Mouse (Mus musculus): ENCODE data around the gene Vps54. TPM values are rescaled to one million over a fixed set of nuclear protein-coding genes. Genes with fewer than 3 reads are reported as not detected.
"Not testable (repeated sequence)": the region's sequence is repeated elsewhere in the genome, so short reads cannot be mapped to it uniquely, and the experiment has no call there.

Vps54 gene
- total RNA-seq (2015) (31.4 TPM in 2 replicates), total RNA-seq (2017) (36.8 and 59.3 TPM in 2 replicates)

DNA sequence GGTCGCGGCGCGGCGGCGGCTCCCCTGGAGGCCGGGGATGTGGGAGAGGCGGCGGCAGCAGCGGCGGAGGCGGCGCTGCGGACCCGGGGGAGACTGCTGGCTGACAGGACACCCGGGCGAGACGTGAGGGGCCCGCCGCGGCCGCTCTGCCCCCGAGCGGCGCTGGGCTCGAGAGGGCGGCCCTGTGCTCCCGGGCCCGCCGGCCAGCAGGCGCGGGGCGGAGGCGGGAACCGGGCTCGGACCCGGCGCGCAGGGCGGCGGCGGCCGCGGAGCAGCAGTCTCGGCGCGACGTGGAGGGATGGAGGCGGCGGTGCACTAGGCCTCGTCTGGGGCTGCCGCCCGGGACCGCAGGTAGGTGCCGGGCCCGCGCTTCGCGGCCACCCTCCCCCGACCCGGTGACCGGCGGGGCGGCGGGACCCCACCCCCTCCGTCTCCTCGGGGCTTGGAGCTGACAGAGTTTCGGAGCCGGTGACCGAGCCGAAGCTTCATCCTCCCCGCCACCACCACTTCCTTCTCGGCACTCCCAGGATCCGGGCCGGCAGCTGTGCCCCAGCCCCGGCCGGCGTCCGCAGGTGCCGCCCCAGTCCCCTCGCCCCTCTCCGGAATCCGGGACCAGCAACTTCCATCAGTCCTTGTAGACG, at the start of gene Vps54:
Gene Vps54, plus strand, starts transcription at position 261 of the 641 bp plus-strand sequence.
- peak; percentile 47 for ATAC-seq (replicated peaks; ENCODE audit: poor library complexity)

DNA sequence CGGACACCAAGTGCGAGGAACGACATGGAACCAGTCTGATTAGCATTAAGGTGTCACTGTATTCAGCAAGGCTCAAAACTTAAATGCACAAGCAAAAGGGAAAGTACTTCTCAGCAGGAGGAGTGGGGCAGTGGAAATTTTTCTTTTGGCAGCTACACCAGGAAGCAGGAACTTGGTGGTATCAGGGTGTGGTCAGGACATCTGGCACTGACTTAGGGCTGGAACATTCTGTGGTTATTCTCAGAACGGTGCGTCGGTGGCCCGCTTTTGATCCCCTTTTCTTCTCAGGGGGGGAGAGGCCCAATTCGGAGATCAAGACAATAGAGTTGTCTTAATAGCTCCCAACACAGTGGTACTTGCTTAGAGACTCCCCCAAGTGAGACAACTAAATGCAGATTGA, 47.3 kb upstream of the Vps54 start:
- not testable (repeated sequence) for ATAC-seq (replicated peaks; ENCODE audit: poor library complexity)

DNA sequence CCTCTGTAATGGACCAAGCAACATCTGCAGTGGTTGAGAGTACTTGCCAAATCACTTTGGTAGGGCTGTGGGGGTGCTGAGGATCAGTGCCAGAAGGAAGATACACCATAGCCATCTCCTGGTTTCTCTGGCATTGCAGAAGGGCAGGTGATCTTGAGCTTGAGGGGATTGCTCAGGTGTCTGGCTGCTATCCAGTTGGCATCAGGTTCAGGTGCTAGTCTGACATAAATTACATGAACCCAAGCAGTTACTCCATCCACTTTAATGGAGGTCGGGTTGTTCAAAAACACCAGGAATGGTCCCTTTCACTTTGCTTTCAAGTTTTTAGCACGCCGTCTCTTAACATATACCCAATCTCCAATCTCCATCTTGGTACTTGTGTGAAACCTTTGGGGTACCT, 44.2 kb upstream of the Vps54 start:
- no peak for ATAC-seq (replicated peaks; ENCODE audit: poor library complexity)

DNA sequence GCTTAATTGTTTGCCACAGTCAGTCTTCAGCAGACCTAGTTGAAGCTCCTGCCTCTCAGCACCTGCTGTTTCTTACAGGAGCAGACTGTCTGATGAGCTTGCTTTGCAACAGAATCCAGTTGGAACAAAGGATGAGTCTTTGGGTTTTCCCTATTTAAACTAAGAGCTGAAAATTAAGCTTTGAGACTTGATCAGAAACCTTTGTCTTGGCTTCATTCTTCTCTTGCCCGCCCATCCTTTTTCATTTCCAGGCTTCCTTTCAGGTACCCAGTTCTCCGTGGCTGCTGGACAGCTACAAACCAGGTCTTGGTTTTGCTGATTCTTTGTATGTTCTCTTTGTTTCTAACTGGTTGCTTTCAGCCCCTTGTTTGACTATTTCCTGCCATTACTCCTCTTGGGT, 30.0 kb upstream of the Vps54 start:
- no peak for ATAC-seq (replicated peaks; ENCODE audit: poor library complexity)

DNA sequence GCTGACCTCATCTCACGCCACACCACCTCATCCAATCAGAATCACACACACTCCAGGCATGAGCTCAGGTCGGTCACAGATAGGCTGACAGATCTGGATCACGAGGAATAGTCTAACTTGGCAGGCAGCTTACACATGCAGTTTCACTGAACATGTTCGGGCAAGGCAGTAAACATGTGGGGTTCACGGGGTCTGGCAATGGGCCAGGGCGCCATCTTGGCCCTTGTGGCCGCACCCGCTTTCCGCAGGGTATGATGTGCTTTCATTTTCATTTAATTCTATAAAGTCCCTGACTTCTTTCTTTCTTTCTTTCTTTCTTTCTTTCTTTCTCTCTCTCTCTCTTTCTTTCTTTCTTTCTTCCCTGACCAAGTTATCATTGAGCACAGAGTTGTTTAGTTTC, 29.4 kb upstream of the Vps54 start:
- not testable (repeated sequence) for ATAC-seq (replicated peaks; ENCODE audit: poor library complexity)

DNA sequence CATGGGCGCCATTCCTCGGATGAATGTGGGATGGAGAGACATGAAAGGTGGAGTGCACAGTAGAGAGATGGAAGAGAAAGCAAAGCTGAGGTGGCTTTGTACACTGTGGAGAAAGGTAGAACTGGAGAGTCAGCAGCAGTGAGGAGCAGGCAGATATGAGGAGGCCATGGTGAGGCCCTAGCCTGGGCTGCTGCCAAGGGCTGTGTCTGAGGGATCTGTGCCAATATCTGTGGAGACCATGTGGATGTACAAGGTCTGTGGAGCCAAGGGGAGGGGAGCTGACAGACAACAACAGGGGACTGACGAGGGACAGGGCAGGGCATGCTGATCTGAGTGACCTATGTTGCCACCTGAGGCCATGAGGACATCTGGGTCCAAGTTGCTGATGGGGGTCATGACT, 21.7 kb upstream of the Vps54 start:
- ATAC-seq (replicated peaks; ENCODE audit: poor library complexity), result peak; percentile 85

DNA sequence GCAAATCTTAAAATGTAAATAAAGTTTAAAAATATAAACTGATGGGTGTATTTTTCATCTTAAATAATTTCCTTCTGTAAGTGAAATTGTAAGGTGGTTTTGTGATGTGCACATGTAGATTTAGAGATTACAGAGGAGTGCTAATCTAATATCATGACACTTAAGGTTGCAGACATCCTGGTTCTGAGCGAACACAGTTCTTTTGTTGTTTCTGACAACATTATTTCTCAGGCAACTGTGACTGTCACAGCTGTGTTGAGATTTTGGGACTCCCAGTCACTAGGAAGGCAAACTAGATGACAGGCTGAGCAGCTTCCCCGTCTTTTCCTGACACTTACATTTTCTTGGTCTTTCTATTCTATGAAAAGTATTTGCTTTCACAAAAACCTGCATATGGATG, 19.8 kb upstream of the Vps54 start:
- no peak for ATAC-seq (replicated peaks; ENCODE audit: poor library complexity)

DNA sequence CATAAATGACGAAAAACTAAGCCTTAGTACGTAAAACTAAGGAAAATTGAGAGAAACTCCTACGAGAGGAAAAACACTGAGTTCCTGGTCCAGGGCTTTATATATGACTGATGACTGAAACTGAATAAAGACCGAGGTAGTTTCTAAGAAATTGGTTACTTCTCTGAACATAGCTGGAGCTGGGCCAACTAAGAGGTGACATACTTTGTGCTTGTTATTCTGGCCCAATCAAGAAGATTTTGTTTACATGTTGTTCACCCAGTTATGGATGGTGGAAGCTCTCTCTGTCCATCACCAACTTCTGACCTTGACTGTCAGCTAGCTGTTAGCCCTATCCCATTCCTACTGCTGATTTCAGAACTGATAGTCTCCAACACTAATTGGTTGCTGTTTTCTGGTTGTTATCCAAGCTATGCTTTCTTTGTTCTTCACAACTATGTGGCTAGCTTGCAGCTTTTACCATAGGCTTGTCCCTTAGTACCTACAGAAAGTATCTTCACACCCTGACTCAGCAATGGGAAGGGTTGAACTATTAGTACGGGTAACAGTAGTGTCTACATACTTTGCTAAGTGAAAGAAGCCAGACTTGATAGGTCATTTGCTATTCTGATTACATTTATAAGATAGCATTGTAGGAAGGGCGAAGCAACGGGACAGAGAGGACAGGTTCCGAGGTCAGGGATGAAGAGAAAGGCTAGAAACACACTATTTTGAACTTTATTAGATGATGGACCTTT, 19.1 kb upstream of the Vps54 start:
- no peak for ATAC-seq (replicated peaks; ENCODE audit: poor library complexity)

DNA sequence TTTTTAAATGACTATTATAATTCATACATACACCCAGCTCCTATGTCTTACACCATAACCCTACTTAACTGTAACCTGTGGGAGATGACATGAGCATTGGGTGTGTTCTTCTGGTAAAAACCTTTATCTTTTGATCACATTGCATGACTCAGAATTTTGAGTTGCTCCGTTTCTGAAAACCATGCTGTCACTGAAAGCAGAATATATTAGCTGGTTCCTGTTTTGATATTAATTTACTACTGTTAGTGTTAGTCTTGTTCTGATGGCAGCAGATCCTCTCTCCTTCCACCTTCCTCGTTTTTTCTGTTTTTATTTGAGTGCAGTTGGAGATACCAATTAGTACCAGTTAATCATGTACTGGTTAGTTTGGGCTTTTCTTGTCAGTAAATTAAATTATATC, 18.3 kb upstream of the Vps54 start:
- ATAC-seq (replicated peaks; ENCODE audit: poor library complexity), result peak; percentile 32

DNA sequence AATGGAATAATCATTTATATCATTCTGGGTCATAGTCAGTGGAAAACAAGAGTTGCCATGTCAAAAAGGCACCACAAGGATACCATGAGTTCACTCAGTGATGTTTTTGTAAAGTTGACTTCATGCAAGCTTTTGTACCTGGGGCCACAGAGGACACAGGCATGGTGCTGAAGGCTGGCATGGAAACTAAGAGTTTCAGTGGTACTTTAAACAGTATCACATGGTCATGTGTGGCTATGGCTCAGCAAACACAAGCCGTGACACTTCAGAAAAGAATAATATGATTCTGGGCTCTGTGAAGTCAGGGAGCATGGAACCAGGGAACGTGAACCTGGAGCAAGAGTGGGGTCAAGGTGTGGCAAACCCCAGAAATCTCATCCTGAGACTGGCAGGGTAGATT, 17.7 kb upstream of the Vps54 start:
- ATAC-seq (replicated peaks; ENCODE audit: poor library complexity), result no peak

DNA sequence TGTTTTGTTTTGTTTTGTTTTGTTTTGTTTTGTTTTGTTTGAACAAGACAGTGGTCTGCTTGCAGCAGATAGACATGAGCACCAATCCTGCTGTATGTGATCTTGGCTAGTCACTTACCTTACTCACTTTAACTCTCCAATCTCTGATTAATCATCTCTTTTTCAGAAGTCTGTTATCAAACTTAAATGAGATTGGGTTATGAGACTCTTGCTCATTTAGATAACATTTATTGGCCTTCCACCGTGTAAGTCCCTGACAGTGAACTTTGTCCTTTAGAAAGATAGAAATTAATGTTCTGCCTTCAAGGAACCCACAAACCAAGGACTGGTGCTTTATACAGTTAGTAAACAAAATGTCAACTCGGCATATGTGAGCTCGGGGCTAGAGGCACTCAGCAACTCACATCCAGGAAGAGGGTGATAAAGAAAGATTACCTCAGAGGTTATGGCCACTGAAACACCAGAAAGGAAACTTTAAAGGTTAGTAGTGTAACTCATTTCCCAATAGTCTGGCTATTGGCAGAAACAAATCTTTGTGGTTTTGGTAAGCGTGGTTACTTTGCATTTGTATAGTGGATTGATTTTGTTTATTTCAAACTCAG, 16.4 kb upstream of the Vps54 start:
- peak; percentile 47 for ATAC-seq (replicated peaks; ENCODE audit: poor library complexity)

DNA sequence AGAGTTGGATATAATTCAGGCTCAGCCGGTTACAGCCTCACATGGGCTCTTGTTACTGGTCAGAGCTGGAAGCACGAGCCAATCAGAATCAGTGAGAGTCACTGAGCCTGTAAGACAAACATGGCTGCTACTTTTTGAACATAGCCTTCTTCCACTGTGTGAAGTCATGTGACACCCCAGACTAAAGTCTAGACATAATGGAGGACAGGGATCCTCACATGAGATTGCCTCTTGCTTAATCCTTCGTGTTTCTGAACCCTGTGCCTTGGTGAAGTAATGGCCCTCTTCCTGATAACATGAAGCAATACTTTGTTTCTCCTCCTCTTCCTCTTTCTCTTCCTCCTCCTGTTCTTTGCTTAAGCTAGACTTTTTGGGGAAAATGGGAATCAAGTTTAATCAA, 15.5 kb upstream of the Vps54 start:
- peak; percentile 70 for ATAC-seq (replicated peaks; ENCODE audit: poor library complexity)

DNA sequence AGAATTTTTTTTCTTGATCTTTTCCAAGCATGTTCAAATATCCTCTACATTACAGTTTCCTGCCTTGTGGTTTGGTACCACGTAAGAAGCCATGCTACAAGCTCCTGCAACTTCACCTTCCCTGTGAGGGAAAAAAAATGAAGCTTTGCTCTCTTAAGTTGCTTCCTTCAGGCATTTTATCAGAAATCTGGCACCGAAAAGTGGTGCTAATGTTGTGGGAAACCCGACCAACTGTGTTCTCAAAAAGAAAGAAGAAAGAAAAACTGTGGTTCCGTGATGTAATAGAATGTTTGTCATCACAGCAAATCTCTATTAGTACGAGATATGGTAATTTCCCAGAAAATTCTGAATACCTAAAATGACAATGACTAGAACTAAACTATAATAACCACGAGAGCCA, 15.0 kb upstream of the Vps54 start:
- ATAC-seq (replicated peaks; ENCODE audit: poor library complexity), result no peak

DNA sequence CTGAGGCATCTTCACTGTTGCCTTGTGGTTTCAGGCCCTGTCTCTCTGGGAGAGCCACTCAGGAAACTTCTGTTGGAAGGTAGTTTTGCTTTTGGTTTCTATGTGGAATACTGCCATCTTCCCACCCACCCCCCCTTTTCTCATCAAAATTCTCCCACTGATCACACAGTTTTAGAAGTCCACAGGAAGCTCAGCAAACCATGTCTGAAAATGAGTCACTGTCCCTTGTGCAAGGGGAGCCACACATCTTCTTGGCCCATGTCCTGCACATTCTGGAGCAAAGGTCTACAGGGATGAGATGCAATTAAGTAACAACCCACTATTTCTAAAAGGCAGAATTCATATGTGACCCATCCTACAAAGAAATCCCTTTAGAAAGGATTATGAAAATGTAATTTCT, 14.6 kb upstream of the Vps54 start:
- peak; percentile 22 for ATAC-seq (replicated peaks; ENCODE audit: poor library complexity)

DNA sequence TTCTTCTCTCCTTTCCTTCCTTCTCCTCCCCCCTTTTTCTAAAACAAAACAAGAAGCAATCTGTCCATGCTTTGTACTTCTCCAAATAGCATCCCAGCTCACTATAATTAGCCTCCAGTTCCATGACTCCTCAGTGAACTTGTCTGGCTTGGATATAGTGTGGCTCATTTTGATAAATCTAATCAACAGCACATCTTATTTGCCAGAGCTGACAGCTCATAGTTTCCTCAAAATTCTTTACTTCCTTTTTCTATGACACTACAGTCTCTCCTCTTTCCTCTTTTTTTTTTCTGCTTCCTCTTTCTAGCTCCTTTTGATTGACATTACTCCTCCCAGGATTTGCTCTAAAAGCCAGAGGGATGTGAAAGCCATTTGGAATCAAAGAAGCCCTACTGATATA, 14.1 kb upstream of the Vps54 start:
- ATAC-seq (replicated peaks; ENCODE audit: poor library complexity), result peak; percentile 49

DNA sequence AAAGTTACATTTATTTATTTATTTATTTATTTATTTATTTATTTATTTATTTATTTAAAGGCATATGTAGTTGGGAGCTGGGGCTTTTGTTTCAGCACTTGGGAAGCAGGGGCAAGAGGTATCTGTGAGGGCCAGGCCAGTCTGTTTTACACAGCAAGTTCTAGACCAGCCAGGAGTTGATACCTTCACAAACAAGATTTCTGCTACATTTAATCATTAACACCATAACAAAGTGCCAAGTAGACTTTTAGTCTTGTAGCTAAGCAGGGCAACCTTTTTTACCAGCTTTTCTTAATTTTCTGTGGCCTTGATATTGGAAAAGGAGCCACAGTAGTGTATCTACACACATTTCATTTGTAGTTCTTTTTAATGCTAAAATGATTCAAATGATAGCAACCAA, 3.7 kb upstream of the Vps54 start:
- ATAC-seq (replicated peaks; ENCODE audit: poor library complexity), result no peak

DNA sequence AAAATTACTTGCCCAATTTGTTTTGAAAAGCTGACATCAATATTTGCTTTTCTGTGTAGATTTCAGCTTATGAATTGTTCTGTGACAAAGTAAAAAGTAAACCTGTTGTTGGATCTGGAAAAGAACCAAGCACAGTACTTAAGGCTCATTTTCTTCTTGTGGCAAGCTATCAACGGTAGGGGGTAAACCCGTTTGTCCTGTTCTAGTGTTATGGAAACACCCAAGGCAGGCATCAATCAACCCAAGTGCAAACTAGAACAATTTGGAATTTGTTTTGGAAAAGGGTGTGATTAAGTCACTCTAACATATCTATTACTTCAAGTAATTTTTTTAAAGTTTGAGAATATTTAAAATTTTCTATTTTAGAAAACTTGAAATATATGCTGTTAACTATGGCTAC, 3.3 kb upstream of the Vps54 start:
- no peak for ATAC-seq (replicated peaks; ENCODE audit: poor library complexity)

DNA sequence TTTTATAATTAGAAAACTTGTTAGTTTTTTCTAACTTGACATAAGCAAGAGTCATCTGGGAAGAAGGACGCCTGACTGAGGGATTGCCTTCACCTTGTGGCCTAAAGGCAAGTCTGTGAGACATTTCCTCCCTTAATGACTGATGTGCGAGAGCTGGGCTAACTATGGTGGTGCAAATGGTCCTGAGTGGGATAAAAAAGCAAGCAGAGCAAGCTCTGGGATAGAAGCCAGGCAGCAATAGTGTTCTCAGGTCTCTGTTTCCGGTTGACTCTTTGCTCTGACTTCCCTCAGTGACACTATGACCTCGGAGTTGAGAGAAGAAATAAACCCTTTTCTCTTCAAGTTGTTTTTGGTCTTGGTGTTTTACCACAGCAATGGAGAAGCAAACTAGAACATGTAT, 2.1 kb upstream of the Vps54 start:
- ATAC-seq (replicated peaks; ENCODE audit: poor library complexity), result no peak

DNA sequence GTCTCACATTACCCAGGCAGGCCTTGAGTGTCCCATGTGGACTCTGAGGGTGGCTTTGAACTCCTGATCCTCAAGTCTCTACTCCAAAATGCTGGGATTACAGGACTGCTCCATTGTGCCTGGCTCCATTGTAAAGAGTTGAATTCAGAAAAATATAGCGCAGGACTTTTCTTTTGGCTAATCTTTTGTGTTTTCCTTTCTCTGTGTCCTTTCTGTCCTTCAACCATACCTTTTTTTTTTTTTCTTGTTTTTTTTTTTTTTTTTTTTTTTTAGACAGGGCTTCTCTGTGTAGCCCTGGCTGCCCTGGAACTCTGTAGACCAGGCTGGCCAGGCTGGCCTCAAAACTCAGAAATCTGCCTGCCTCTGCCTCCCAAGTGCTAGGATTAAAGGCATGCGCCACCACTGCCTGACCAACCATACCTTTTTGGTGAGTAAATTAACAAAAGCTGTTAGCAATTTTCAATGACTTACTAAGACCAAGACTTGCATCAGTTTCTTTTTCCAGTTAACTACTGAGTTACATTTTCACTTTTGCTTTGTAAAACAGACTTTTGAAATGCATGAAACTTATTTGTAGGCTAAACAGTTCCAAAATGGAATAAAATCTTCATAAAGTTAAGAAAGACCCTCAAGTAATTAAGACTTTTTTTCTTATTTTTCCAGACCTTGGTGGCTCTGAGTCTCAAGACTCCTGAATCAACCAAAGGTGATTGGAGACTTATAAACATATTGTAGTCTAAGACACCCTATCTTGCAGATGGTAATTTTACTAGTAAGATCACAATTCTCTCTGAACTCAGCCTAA, 1.4 kb upstream of the Vps54 start:
- no peak for ATAC-seq (replicated peaks; ENCODE audit: poor library complexity)

DNA sequence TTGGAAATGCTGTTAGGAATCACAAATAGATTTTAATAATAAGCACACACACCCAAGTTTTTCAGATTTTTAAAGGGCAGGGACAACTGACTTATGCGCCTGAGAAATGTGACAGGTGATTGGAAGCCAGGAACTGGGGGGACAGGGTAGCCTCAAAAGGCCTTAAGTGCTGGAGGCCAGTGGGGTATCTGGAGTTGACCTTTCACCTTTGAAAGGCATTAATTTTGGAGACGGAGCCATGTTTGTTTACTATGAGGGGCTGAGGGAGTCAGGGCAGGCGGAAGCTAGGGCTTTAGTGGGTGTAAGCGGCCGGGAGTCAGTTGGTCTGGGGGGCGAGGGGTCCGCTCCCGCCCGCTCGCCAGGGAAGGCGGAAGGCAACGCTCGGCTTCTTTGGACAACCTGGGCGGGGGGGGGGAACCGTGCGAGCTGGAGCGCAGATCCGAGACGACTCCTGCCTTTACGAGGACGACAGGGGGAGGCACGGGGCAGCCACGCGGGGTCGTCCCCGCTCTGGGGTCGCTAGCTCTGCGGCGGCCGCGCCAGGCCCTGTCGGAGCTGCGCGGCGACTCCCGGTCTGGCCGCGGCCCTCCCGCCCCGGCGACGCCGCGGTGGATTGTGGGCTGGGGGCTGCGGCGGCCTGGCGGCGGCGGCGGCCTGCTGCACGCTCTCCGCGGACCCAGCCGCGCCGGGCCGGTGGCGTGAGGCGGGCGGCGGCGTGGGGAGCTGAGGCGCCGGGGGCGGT, 631 bp upstream of the Vps54 start:
- ATAC-seq (replicated peaks; ENCODE audit: poor library complexity), result peak; percentile 64
